Mouse (Mus musculus) heart, postnatal 0 days (tissue): ENCODE measurements around the gene Dok5.

ENCODE experiments used
- CTCF ChIP-seq: IDR thresholded peaks from 2 replicates; pipeline ENCODE4 v1.5.1; 2016; ENCODE audit warnings: antibody characterized with exemption, control low read depth, low read depth
- EP300 ChIP-seq: IDR thresholded peaks from 2 replicates; pipeline ENCODE4 v1.6.1; 2016; ENCODE audit warnings: antibody characterized with exemption, low read depth

GRCm38 (mm10) chr2:170926237-170926636 is 194.6 kb downstream of the Dok5 start:
- no peak for TF ChIP-seq CTCF
- no peak for TF ChIP-seq EP300
